ENCODE assay signal across 17 mouse cellular contexts in the genomic region with DNA sequence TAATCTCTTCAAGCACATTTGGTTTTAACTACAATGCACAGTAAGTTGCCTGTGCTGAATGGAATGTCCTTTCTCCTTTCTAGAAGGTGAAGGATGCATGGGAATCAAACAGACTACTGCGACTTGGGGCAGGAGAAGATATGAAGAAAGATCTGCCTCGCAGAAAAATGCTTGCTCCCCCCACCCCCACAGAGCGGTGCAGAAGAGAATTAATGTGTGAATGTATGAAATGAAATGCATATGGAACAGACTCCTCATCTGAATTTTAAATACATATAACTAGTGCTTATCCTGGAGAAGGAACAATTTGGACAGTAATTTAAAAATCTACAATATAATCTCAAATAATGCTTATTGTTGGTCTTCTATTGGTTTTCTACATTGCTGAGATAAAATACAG.
"Had no signal": no experiment of that assay in that cellular context is flagged by ENCODE, and none has a peak within 500 bp of the region (broad histone marks: within the 10 kb centered on the region; RNA-seq: fewer than 3 reads in every experiment).

No protein-coding gene starts in this region.

- ATAC-seq: liver, embryonic 12.5 days; liver, postnatal 0 days; lung, postnatal 0 days; midbrain, embryonic 13.5 days; midbrain, embryonic 15.5 days; midbrain, embryonic 16.5 days had no signal

- DNase-seq: left cerebral cortex, postnatal 4 days; liver; liver, embryonic 13.5 days; liver, postnatal 0 days; lung, adult 18-20 months; lung, adult 2 months; lung, embryonic 14.5 days; lung, postnatal 10 days; lung, postnatal 14 days; lung, postnatal 36 days; lung, postnatal 4 days; midbrain, embryonic 14.5 days had no signal
